Mouse (Mus musculus) embryonic facial prominence, embryonic 14.5 days (tissue): Measurements from ENCODE around the gene Scfd2. TPM values are rescaled to one million over a fixed set of nuclear protein-coding genes. Genes with fewer than 3 reads are reported as not detected.
A peak's percentile ranks its signal among the peaks of the same experiment; 100 is the strongest.

Experiments
- ATAC-seq: fragments of 200-750 bp; cut with Nextera tagmentation; 2 replicates; pipeline ENCODE4 v1.8.0; 2017; ENCODE audit warnings: low read depth, moderate number of reproducible peaks, moderate TSS enrichment
- DNase-seq: peaks from one replicate; pipeline ENCODE4 v3.0.0-alpha.2; 2015; ENCODE audit warnings: low spot score
- H3K27ac ChIP-seq: fragments of 300-500 bp; sonication (generic); replicated peaks from 2 replicates; pipeline ENCODE4 v1.5.1; 2014; ENCODE audit warnings: low read depth, mild to moderate bottlenecking, low read length, moderate library complexity
- H3K27me3 ChIP-seq: fragments of 300-500 bp; sonication (generic); replicated peaks from 2 replicates; pipeline ENCODE4 v1.6.1; 2014; ENCODE audit warnings: low read length; ENCODE audit not compliant: control insufficient read depth, insufficient read depth
- H3K36me3 ChIP-seq: fragments of 300-500 bp; sonication (generic); 2 replicates; pipeline ENCODE4 v1.6.1; 2014; ENCODE audit warnings: low read length, mixed read lengths; ENCODE audit not compliant: control insufficient read depth, insufficient read depth
- H3K4me1 ChIP-seq: fragments of 300-500 bp; sonication (generic); 2 replicates; pipeline ENCODE4 v1.6.1; 2014; ENCODE audit warnings: antibody characterized with exemption, low read length; ENCODE audit not compliant: control insufficient read depth, insufficient read depth
- H3K4me2 ChIP-seq: fragments of 300-500 bp; sonication (generic); 2 replicates; pipeline ENCODE4 v1.6.1; 2014; ENCODE audit warnings: low read depth, mild to moderate bottlenecking, low read length, moderate library complexity, mixed read lengths
- H3K4me3 ChIP-seq: fragments of 300-500 bp; sonication (generic); 2 replicates; pipeline ENCODE4 v1.5.1; 2014; ENCODE audit warnings: low read depth, mild to moderate bottlenecking, low read length
- H3K9ac ChIP-seq: fragments of 300-500 bp; sonication (generic); 2 replicates; pipeline ENCODE4 v1.6.1; 2014; ENCODE audit warnings: low read depth, mild to moderate bottlenecking, low read length, moderate library complexity, mixed read lengths
- H3K9me3 ChIP-seq: fragments of 300-500 bp; sonication (generic); 2 replicates; pipeline ENCODE4 v1.6.1; 2016; ENCODE audit warnings: low read length; ENCODE audit not compliant: control insufficient read depth
- WGBS: fragments of 180-500 bp; shearing (Covaris S2); extraction: QIAGEN DNeasy Blood & Tissue Kit; methylation state at CpG from one replicate; pipeline ENCODE4 v1.1.7; 2014; 5-methylcytosine and 5-hydroxymethylcytosine counted together
- polyA plus RNA-seq: library from polyadenylated mRNA; unstranded; fragments of >200 nt; fragmentation: Nextera tagmentation; extraction: Ambion mirVana; gene quantifications from 2 replicates; pipeline ENCODE4 v1.2.1, GENCODE M21; 2014

Gene Scfd2
- polyA plus RNA-seq, 1 experiment from 2014 or later, result 21.3 TPM

- Histone ChIP-seq H3K4me3 (no peak overlapping the region), H3K9ac (no peak overlapping the region), H3K27me3 (no peaks in the 10 kb centered on the region), H3K4me2 (no peak overlapping the region), H3K4me1 (peaks cover 13% of the 10 kb centered on the region), H3K9me3 (no peaks in the 10 kb centered on the region), H3K36me3 (no peaks in the 10 kb centered on the region), H3K27ac (peak overlapping the region; percentile 36; the same call in 1 of the 2 replicates)
- peak; percentile 27 for DNase-seq
- WGBS, result 40% methylated on average over 10 of the region's 10 CpGs
- no peak for ATAC-seq
Measured at GRCm38 (mm10) chr5:74447517-74448334, 83.8 kb downstream of the Scfd2 start.

- WGBS, result 48% methylated on average over 3 of the region's 3 CpGs
- peaks cover 12% of the 10 kb centered on the region for H3K4me1 ChIP-seq
- DNase-seq (peak; percentile 23), ATAC-seq (no peak)
- H3K4me2 ChIP-seq, result no peak overlapping the region
- no peaks in the 10 kb centered on the region for H3K36me3 ChIP-seq
- no peaks in the 10 kb centered on the region for H3K9me3 ChIP-seq
- no peaks in the 10 kb centered on the region for H3K27me3 ChIP-seq
- no peak overlapping the region for H3K4me3 ChIP-seq
- H3K9ac ChIP-seq, result no peak overlapping the region
- no peak overlapping the region for H3K27ac ChIP-seq
Measured at GRCm38 (mm10) chr5:74445861-74446260, 85.7 kb downstream of the Scfd2 start.

GRCm38 (mm10) chr5:74438353-74438752 is 93.2 kb downstream of the Scfd2 start:
- no peak for ATAC-seq
- H3K36me3 ChIP-seq, result no peaks in the 10 kb centered on the region
- H3K27ac ChIP-seq, result no peak overlapping the region
- DNase-seq, result no peak
- no peak overlapping the region for H3K4me3 ChIP-seq
- H3K9ac ChIP-seq, result no peak overlapping the region
- no peak overlapping the region for H3K4me2 ChIP-seq
- WGBS, result 81% methylated on average over 8 of the region's 8 CpGs
- H3K9me3 ChIP-seq, result no peaks in the 10 kb centered on the region
- H3K4me1 ChIP-seq, result 0 out of 2 replicates have a peak, but pooled peaks cover 2% of the 10 kb centered on the region
- no peaks in the 10 kb centered on the region for H3K27me3 ChIP-seq

- Histone ChIP-seq H3K9me3 (no peaks in the 10 kb centered on the region), H3K27me3 (no peaks in the 10 kb centered on the region), H3K36me3 (no peaks in the 10 kb centered on the region), H3K27ac (peak overlapping the region; percentile 82), H3K9ac (0 out of 2 replicates have a peak overlapping the region, but pooled peaks have one; percentile 46), H3K4me2 (peak overlapping the region; percentile 41), H3K4me1 (peaks cover 8% of the 10 kb centered on the region; the same call in 1 of the 2 replicates), H3K4me3 (peak overlapping the region; percentile 8; the same call in 1 of the 2 replicates)
- DNase-seq (peak; percentile 82), ATAC-seq (0 out of 2 replicates have a peak, but pooled peaks have one; percentile 20)
- WGBS, result 11% methylated on average over 9 of the region's 9 CpGs
Measured at GRCm38 (mm10) chr5:74433580-74434147, 97.9 kb downstream of the Scfd2 start.

GRCm38 (mm10) chr5:74432879-74433539 is 98.5 kb downstream of the Scfd2 start:
- Histone ChIP-seq H3K9me3 (no peaks in the 10 kb centered on the region), H3K27ac (peak overlapping the region; percentile 82), H3K27me3 (no peaks in the 10 kb centered on the region), H3K36me3 (no peaks in the 10 kb centered on the region), H3K9ac (no peak overlapping the region), H3K4me1 (peaks cover 8% of the 10 kb centered on the region; the same call in 1 of the 2 replicates), H3K4me3 (peak overlapping the region; percentile 8; the same call in 1 of the 2 replicates), H3K4me2 (peak overlapping the region; percentile 41)
- 18% methylated on average over 14 of the region's 14 CpGs for WGBS
- ATAC-seq (peak; percentile 88), DNase-seq (peak; percentile 90)

GRCm38 (mm10) chr5:74420615-74421132 is 110.9 kb downstream of the Scfd2 start:
- no peak for ATAC-seq
- 72% methylated on average over 5 of the region's 5 CpGs for WGBS

GRCm38 (mm10) chr5:74412557-74412956 is 119.0 kb downstream of the Scfd2 start:
- DNase-seq (no peak), ATAC-seq (no peak)
- Histone ChIP-seq H3K4me2 (no peak overlapping the region), H3K27ac (no peak overlapping the region), H3K4me1 (0 out of 2 replicates have a peak, but pooled peaks cover 6% of the 10 kb centered on the region), H3K9me3 (no peaks in the 10 kb centered on the region), H3K27me3 (no peaks in the 10 kb centered on the region), H3K4me3 (no peak overlapping the region), H3K9ac (no peak overlapping the region), H3K36me3 (no peaks in the 10 kb centered on the region)
- WGBS, result 98% methylated on average over 3 of the region's 3 CpGs

More at GRCm38 (mm10) chr5:74420615-74421132, 110.9 kb downstream of the Scfd2 start:
- Histone ChIP-seq H3K27ac (no peak overlapping the region), H3K9me3 (no peaks in the 10 kb centered on the region), H3K27me3 (no peaks in the 10 kb centered on the region), H3K9ac (no peak overlapping the region), H3K36me3 (no peaks in the 10 kb centered on the region), H3K4me2 (no peak overlapping the region), H3K4me3 (no peak overlapping the region), H3K4me1 (0 out of 2 replicates have a peak, but pooled peaks cover 4% of the 10 kb centered on the region)
- DNase-seq, result no peak

GRCm38 (mm10) chr5:74404887-74405286 is 126.7 kb downstream of the Scfd2 start:
- Histone ChIP-seq H3K36me3 (no peaks in the 10 kb centered on the region), H3K4me3 (no peak overlapping the region), H3K4me2 (no peak overlapping the region), H3K27me3 (no peaks in the 10 kb centered on the region), H3K9me3 (no peaks in the 10 kb centered on the region), H3K9ac (no peak overlapping the region), H3K4me1 (peaks cover 12% of the 10 kb centered on the region; the same call in 1 of the 2 replicates), H3K27ac (no peak overlapping the region)
- 82% methylated on average over 4 of the region's 5 CpGs for WGBS
- no peak for ATAC-seq
- no peak for DNase-seq
